Mouse (Mus musculus): Measurements from ENCODE around the gene Gpsm3. TPM values are rescaled to one million over a fixed set of nuclear protein-coding genes. Genes with fewer than 3 reads are reported as not detected.
A peak's percentile ranks its signal among the peaks of the same experiment; 100 is the strongest.

Gpsm3 gene
- polyA plus RNA-seq, 1 experiment from 2014 or later, result 3.5 TPM

DNA sequence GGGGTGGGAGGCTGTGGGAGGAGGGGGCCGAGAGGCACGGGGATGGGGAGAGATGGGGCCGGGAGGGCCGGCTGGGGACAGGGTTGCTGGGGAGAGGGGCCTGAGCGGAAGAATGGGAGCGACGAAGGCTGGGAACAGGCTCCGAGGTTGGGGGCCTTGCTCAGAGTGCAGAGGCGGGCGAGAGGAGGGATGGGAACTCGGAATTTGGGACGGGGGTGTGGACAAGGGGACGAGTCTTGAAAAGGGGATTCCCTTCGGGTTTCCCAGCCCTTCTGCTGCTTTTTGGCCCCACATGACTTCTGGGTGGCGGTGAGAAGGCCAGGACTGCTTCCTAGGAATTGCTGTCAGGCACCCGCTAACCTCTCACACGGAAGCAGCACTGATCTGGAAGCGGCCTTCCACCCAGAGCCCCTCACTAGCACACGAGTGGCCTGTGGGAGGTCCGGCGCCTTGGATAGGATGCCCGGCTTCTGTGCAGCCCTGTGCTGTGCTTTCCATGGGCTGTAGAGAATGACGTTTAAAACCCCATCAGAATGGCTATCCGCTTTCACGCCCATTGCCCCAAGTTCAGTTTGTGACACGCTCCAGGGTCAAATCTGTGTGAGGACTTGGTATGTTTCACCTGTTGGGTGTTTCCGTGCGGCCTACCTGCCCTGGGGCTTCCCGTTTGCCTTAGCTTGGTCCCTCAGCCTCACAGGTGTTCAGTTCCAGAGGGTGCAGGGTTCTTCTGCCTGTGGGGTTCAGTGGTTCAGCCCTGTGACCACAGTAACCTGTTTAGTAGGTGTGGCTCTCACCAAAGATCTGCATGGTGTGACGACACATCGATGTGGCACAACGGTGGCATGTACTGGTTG lies 16.8 kb downstream of the Gpsm3 start:
- peak overlapping the region; percentile 96 for H3K4me3 ChIP-seq
- H3K27ac ChIP-seq, result peak overlapping the region; percentile 94
- H3K4me2 ChIP-seq (replicated peaks), result peak overlapping the region; percentile 98
- WGBS, result 18% methylated on average over 32 of the region's 32 CpGs
- peaks cover 47% of the 10 kb centered on the region for H3K4me1 ChIP-seq
- no peak for ATAC-seq (ENCODE audit: low FRiP score)
- peak overlapping the region; percentile 100 for H3K9ac ChIP-seq
- H3K27me3 ChIP-seq, result no peaks in the 10 kb centered on the region
- no peaks in the 10 kb centered on the region for H3K9me3 ChIP-seq (replicated peaks)
- peaks cover 17% of the 10 kb centered on the region for H3K36me3 ChIP-seq

DNA sequence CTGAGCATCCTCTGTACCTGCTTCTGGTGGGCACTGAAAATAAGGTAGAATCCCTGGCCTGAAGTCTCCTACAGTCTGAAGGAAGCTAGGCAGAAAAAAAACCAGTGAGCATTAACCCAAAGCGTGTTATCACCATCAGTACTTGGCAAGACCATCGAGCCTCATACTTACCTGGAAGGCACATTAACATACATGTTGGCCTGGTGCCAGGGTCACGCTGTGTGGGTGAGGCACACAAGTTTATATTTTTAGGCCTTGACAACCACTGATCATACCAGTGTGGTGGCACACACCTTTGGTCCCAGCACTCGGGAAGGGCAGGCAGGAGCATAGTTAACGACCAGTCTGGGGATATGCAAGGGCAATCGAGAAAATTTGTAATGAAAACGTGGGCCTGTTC lies 18.4 kb downstream of the Gpsm3 start:
- Histone ChIP-seq H3K36me3 (peaks cover 27% of the 10 kb centered on the region), H3K4me3 (no peak overlapping the region), H3K4me1 (peaks cover 35% of the 10 kb centered on the region), H3K27ac (no peak overlapping the region), H3K4me2 (replicated peaks) (no peak overlapping the region), H3K9me3 (replicated peaks) (no peaks in the 10 kb centered on the region), H3K27me3 (no peaks in the 10 kb centered on the region), H3K9ac (0 out of 2 replicates have a peak overlapping the region, but pooled peaks have one; percentile 27)
- no peak for ATAC-seq (ENCODE audit: low FRiP score)
- WGBS, result 92% methylated on average over 7 of the region's 7 CpGs

DNA sequence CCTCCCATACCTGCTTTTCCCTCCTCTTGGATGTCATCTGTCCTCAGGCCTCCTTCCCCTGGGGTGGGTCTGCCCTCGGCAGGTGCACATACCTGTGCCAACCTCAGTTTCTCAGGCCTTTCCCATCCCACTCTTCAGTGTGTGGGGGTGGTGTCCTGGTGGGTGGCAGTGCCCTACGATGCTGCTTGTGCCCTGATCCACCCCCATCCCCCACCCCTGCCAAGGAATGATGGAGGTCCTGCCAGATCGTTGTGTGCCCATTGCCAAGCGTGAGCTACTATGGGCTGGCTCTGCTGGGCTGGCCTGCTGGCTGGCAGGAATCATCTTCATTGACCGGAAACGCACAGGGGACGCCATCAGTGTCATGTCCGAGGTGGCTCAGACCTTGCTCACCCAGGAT lies 21.4 kb downstream of the Gpsm3 start:
- WGBS, result 94% methylated on average over 8 of the region's 8 CpGs
- peaks cover 55% of the 10 kb centered on the region for H3K36me3 ChIP-seq

DNA sequence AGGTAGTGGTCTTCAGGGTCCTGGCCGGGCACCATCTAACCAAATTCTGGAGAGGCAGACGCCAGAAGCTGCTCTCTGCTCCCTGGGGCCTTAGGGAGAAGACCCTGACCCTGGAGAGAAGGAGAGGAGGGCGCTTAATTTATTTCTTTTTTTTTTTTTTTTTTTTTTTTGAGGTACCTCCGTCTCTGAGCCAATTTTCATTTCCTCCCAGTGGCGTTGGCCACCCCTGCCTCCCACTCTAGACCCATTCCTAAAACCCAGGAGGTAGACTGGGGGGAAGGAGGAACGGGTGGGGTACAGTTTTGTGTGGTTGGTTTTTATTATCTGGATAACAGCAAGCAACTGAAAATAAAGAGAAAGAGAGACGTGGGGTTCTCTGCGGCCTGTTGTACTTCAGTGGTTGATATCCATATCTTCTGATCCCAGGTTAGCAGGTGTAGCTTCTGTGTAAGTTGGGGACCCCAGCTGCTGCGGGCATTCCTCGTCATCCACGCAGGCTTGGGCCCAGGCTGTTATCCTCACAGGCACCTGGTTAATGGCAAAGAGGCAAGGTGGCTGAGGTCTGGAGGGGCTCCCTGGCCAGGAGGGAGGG lies 23.5 kb downstream of the Gpsm3 start:
- Histone ChIP-seq H3K4me3 (no peak overlapping the region), H3K27ac (no peak overlapping the region), H3K27me3 (no peaks in the 10 kb centered on the region), H3K4me1 (peaks cover 15% of the 10 kb centered on the region), H3K9ac (no peak overlapping the region), H3K36me3 (peaks cover 61% of the 10 kb centered on the region), H3K9me3 (replicated peaks) (no peaks in the 10 kb centered on the region), H3K4me2 (replicated peaks) (no peak overlapping the region)
- 86% methylated on average over 11 of the region's 11 CpGs for WGBS
- ATAC-seq (ENCODE audit: low FRiP score), result no peak

More for the DNA sequence above, 21.4 kb downstream of the Gpsm3 start:
- Histone ChIP-seq H3K4me2 (replicated peaks) (no peak overlapping the region), H3K9ac (no peak overlapping the region), H3K27ac (no peak overlapping the region), H3K4me1 (peaks cover 28% of the 10 kb centered on the region), H3K4me3 (no peak overlapping the region), H3K27me3 (no peaks in the 10 kb centered on the region), H3K9me3 (replicated peaks) (no peaks in the 10 kb centered on the region)
- no peak for ATAC-seq (ENCODE audit: low FRiP score)

DNA sequence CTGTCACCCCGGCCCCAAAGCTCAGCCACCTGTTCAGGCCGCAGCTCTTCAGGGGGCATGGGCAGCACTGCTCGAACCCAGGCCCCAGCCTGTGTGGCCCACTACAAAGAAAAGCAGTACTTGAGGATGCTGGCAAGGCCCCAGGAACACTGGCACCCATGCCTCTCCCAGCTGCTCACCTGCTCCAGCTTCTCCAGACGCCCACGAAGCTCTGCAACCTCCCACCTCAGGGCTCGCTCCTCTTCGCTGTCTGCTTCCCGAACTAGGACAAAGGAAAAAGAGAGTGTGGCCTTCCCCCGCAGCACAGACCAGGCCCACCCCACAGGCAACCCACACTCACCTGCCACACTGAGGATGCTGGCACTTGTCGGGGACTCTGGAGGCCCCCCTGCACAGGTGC lies 24.2 kb downstream of the Gpsm3 start:
- Histone ChIP-seq H3K27me3 (no peaks in the 10 kb centered on the region), H3K27ac (no peak overlapping the region), H3K4me3 (no peak overlapping the region), H3K9me3 (replicated peaks) (no peaks in the 10 kb centered on the region), H3K36me3 (peaks cover 61% of the 10 kb centered on the region), H3K9ac (peak overlapping the region; percentile 19; the same call in 1 of the 2 replicates), H3K4me2 (replicated peaks) (no peak overlapping the region), H3K4me1 (peaks cover 8% of the 10 kb centered on the region)
- WGBS, result 85% methylated on average over 10 of the region's 10 CpGs
- no peak for ATAC-seq (ENCODE audit: low FRiP score)

DNA sequence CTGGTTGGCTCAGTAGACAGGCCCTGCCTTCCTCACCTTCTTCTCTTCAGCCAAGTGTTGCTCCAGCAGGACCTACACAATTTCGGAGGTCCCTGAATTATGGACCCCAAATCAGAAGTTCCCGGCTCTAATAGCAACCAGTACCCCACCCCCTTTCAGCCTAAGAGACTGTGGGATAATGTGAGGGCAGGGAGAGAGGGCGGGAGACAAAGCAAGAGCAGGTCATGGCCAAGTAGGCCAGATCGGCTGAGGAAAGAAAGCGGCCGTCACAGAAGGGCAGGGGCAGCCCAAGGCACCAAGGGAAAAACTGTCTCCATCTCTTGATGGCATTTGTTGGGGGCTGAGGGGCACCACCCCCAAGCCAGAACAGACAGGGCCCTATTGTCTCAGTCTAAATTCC lies 26.3 kb downstream of the Gpsm3 start, which contains the start of gene Egfl8:
Gene Egfl8 (minus strand): TSS at position 101 of the 400 bp plus-strand sequence.
- Histone ChIP-seq H3K27ac (peak within 1 kb of the TSS; percentile 3; the same call in 1 of the 2 replicates), H3K36me3 (peaks cover 63% of the 10 kb centered on the region), H3K9me3 (replicated peaks) (no peaks in the 10 kb centered on the region), H3K9ac (no peak within 1 kb of the TSS; the same call in 1 of the 2 replicates), H3K4me1 (peaks cover 6% of the 10 kb centered on the region; the same call in 1 of the 2 replicates), H3K27me3 (no peaks in the 10 kb centered on the region), H3K4me3 (no peak within 1 kb of the TSS), H3K4me2 (replicated peaks) (no peak within 1 kb of the TSS)
- ATAC-seq (ENCODE audit: low FRiP score), result no peak
- 54% methylated on average over 6 of the region's 6 CpGs for WGBS

DNA sequence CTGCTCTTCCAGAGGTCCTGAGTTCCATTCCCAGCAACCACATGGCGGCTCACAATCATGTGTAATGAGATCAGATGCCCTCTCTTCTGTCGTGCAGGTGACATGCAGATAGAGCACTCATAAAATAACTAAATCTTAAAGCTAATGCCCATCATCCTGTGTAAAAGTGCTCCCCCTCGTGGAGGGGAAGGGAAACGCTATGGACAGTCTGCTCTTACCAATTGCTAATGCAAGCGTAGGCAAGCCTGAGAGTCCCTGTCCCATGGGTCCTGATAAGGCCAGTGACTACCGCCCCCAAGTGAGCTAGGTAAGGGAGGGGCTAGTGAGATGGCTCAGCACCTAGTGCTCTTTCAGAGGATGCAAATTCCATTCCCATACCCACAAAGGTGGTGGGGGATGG lies 29.4 kb downstream of the Gpsm3 start:
- ATAC-seq (ENCODE audit: low FRiP score), result no peak
- 17% methylated on average over 6 of the region's 6 CpGs for WGBS

DNA sequence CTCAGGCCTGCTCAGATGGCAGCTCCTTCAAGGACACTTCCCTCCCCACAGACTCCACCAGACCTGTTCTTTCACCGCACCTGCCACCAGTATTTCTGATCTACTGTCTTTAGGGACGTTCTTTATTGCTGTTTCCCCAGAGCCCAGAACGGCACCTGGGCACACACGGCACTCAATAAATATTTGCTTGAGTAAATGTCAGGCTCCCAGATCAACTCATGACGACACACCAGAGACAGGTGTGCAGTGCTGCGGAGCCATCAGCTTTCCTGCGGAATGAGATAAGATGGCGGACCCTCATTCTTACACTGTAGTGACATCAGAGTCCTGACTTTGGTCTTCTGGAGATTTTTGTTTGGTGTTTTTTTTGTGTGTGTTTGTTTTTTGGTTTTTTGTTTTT lies 31.4 kb downstream of the Gpsm3 start:
- no peak for ATAC-seq (ENCODE audit: low FRiP score)
- Histone ChIP-seq H3K36me3 (peaks cover 36% of the 10 kb centered on the region), H3K9ac (no peak overlapping the region), H3K4me2 (replicated peaks) (no peak overlapping the region), H3K4me3 (no peak overlapping the region), H3K27me3 (no peaks in the 10 kb centered on the region), H3K27ac (no peak overlapping the region), H3K9me3 (replicated peaks) (no peaks in the 10 kb centered on the region), H3K4me1 (peaks cover 7% of the 10 kb centered on the region)
- 92% methylated on average over 8 of the region's 8 CpGs for WGBS

More for the DNA sequence above, 29.4 kb downstream of the Gpsm3 start:
- H3K27me3 ChIP-seq, result no peaks in the 10 kb centered on the region
- H3K4me2 ChIP-seq (replicated peaks), result no peak overlapping the region
- peaks cover 6% of the 10 kb centered on the region; the same call in 1 of the 2 replicates for H3K4me1 ChIP-seq
- no peak overlapping the region for H3K27ac ChIP-seq
- H3K9me3 ChIP-seq (replicated peaks), result no peaks in the 10 kb centered on the region
- no peak overlapping the region for H3K4me3 ChIP-seq
- H3K9ac ChIP-seq, result no peak overlapping the region
- H3K36me3 ChIP-seq, result peaks cover 55% of the 10 kb centered on the region

DNA sequence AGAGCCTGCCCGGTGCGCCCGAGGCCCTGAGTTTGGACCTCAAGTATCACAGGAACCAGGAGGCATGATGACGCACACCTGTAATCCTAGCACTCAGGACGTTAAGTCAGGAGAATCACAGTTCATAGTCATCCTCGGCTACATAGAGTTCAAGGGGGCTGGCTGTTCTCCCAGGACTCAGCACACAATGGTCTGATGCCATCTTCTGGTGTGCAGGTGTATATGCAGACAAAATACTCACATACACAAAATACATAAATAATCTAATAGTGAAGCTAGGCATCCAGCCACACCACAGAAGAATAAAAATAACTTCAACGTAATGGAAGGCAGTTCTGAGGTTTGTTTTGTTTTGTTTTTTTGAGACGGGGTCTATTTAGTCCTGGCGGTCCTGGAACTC lies 33.6 kb downstream of the Gpsm3 start:
- no peak for ATAC-seq (ENCODE audit: low FRiP score)
- WGBS, result 87% methylated on average over 9 of the region's 9 CpGs
- H3K4me1 ChIP-seq, result peaks cover 18% of the 10 kb centered on the region

DNA sequence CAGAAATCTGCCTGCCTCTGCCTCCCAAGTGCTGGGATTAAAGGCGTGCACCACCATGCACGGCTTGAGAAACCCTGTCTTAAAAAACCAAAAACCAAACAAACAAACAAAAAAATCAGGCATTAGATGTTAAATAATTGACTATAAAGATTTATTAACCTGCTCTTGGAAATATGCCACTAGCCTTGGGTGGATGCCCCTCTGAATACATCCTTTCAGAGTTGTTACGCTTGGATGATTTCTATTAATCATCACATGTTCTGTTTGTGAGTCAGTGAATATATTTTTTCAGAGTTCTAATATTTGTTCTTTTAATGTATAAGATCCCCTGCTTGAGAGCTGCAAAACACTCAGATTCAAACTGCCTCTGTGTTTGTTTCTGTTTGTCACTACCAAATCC lies 35.4 kb downstream of the Gpsm3 start:
- ATAC-seq (ENCODE audit: low FRiP score), result no peak
- 100% methylated on average over 3 of the region's 3 CpGs for WGBS

More for the DNA sequence above, 33.6 kb downstream of the Gpsm3 start:
- Histone ChIP-seq H3K4me2 (replicated peaks) (no peak overlapping the region), H3K27me3 (no peaks in the 10 kb centered on the region), H3K27ac (no peak overlapping the region), H3K9ac (no peak overlapping the region), H3K36me3 (peaks cover 29% of the 10 kb centered on the region), H3K4me3 (no peak overlapping the region), H3K9me3 (replicated peaks) (no peaks in the 10 kb centered on the region)

DNA sequence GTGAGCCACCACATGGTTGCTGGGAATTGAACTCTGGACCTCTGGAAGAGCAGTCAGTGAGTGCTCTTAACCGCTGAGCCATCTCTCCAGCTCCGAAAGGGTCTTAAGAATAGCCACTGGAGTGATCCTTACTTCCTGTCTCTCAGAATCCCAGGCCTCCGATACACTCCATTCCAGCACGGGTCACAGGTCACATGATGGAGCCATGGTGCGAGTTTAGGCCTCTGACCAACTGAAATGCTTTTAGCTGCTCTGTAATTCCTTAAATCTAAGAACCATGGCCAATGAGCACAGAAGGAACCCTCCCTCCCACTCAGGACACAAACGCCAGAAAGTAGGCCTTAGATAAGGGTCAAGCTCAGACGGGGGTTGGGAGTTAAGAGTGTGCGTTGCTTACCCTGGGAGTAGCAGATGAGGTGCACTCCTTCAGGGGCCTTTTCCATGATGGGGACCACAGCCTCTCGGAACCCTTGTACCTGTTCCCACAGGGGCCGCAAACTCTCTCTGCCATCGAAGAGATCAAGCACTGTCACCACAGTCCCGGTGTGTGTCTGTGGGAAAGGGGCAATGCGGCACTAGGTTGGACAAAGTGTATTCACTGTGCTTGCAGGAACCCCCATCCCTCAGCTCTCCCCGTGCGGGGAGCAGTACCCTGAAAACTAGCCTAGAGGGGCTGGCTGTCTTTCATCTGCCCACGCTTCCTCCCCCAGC lies 36.6 kb downstream of the Gpsm3 start:
- WGBS, result 50% methylated on average over 16 of the region's 16 CpGs
- ATAC-seq (ENCODE audit: low FRiP score), result no peak
- Histone ChIP-seq H3K27ac (peak overlapping the region; percentile 93), H3K9me3 (replicated peaks) (no peaks in the 10 kb centered on the region), H3K4me2 (replicated peaks) (peak overlapping the region; percentile 88), H3K9ac (peak overlapping the region; percentile 74), H3K4me3 (peak overlapping the region; percentile 69), H3K4me1 (peaks cover 47% of the 10 kb centered on the region), H3K27me3 (peaks cover 27% of the 10 kb centered on the region), H3K36me3 (peaks cover 20% of the 10 kb centered on the region)

More for the DNA sequence above, 35.4 kb downstream of the Gpsm3 start:
- H3K4me2 ChIP-seq (replicated peaks), result no peak overlapping the region
- H3K27me3 ChIP-seq, result peaks cover 14% of the 10 kb centered on the region
- H3K36me3 ChIP-seq, result peaks cover 26% of the 10 kb centered on the region
- H3K9me3 ChIP-seq (replicated peaks), result no peaks in the 10 kb centered on the region
- H3K9ac ChIP-seq, result no peak overlapping the region
- no peak overlapping the region for H3K27ac ChIP-seq
- H3K4me3 ChIP-seq, result no peak overlapping the region
- H3K4me1 ChIP-seq, result peaks cover 35% of the 10 kb centered on the region

DNA sequence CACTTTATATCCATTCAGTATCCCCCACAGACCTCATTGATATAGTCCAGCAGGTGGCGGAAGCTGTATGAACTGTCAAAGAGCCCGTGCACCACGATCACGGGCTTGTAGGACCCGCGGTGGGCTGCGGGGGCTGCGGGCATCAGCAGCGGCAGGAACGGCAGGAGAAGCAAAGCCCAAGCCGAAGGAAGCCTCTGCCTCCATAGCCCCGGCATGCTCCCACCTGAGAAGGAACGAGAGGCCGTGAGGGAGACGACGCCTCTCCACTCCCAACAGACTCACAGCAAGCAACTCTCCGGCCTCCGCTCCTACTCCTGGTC lies 37.1 kb downstream of the Gpsm3 start:
- Histone ChIP-seq H3K4me1 (peaks cover 52% of the 10 kb centered on the region), H3K9ac (peak overlapping the region; percentile 74), H3K9me3 (replicated peaks) (no peaks in the 10 kb centered on the region), H3K36me3 (peaks cover 17% of the 10 kb centered on the region), H3K4me3 (peak overlapping the region; percentile 69), H3K27me3 (peaks cover 32% of the 10 kb centered on the region), H3K27ac (peak overlapping the region; percentile 93), H3K4me2 (replicated peaks) (peak overlapping the region; percentile 88)
- WGBS, result under 1% methylated on average over 18 of the region's 18 CpGs
- ATAC-seq (ENCODE audit: low FRiP score), result peak; percentile 36; the same call in 1 of the 2 replicates

Data from hindbrain, embryonic 12.5 days (tissue).